Mouse (Mus musculus) embryo, embryonic 11.5 days (tissue): ENCODE measurements around the gene Aox1.

Experiments
- DNase-seq: peaks from one replicate; pipeline ENCODE4 v3.0.0-alpha.2; 2012; ENCODE audit warnings: low read depth, low spot score

Gene Aox1

GRCm38 (mm10) chr1:58065151-58065550 lies 35.4 kb downstream of the Aox1 start:
- DNase-seq, result no peak

GRCm38 (mm10) chr1:58065606-58066005 lies 35.9 kb downstream of the Aox1 start:
- no peak for DNase-seq

- DNase-seq, result no peak
Observed at GRCm38 (mm10) chr1:58069181-58069580, 39.5 kb downstream of the Aox1 start.

- DNase-seq, result no peak
Observed at GRCm38 (mm10) chr1:58070091-58070490, 40.4 kb downstream of the Aox1 start.

GRCm38 (mm10) chr1:58071006-58071405 lies 41.3 kb downstream of the Aox1 start:
- DNase-seq, result no peak

DNA sequence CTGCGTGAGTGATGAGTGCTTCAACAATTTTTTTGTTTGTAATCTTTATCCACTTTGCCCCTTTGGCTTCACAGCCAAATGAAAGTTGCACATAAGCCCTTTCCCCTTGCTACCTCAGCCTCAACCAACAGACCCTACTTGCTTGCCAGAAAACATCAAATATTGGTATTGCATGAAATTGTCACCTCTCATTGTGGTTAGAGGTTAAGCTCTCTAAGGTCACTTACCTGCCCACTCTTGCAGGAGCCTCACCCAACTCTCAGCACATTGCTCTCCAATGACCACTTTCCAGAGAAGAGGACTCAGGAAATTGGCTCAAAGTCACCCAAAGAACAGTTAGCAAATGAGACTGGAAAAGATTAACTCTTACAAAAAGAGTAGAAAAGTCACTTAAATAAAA lies 41.8 kb downstream of the Aox1 start:
- no peak for DNase-seq

DNA sequence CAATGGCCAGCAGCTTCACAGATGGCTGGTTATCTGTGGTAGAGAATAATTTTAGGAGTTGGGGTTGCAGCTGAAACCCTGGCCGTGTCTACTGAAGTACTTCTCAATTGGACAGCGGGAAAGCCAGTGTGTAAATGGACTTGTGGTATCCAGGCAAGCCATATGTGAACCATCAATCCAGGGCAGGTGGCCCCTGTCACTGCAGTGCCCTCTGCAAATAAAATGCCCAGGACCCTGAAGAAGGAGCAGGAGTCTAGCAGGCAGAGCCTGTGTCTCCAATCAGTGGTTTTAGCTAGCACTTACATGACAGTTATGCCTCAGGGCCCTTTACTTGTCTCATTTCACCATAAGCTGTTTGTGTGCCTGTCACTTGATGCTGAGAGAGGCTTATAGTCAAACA lies 42.7 kb downstream of the Aox1 start:
- no peak for DNase-seq

DNA sequence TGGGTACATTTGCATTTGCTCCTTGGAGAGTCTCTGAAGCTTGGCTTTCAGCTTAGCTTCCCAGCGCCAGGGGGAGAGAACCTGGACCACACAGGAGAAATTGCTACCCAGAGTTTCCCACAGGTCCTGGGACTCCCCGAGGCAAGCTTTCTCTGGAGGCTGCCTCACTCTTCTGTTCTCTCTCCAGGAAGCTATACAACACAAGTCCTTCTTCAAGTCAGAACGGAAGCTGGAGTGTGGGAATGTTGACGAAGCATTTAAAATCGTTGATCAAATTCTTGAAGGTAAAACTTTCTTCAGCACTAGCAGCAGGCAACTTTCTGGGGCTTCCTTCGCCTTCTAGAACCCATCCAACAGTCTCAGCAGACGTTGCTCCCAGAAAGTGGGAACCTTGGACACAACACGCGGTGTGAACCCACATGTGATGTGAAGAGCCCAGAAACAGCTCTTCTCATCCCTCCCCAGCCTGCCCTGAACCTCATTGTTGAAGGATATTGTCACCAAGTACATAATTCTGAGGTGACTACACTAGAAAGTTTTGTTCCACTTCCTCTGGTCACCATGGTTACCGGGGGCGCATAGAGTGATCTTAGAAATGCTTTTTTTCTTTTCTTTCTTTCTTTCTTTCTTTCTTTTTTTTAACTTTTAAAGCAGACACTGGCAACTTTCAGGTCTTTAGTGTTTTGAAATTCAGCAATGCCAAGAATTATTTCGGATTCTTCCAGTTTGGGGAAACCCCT lies 43.4 kb downstream of the Aox1 start:
- DNase-seq, result no peak

DNA sequence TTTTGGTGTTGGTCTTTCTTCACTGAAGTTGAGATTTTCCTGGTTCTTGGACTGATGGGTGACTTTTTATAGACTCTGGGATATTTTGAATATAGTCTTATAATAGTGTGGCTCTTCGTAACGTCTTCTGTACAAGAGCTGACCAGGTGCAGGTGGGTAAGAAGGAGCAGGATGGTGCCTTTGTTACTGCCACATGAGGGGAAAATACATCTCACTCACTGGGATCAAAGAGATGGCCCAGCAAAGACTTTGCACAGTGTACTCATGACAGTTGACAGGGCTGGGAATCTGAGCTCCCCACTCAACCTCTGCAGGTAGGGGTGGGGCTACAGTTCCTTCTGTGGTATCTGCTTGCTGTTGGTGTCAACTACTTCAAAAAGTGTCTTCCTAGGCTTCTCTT lies 44.5 kb downstream of the Aox1 start:
- no peak for DNase-seq

DNA sequence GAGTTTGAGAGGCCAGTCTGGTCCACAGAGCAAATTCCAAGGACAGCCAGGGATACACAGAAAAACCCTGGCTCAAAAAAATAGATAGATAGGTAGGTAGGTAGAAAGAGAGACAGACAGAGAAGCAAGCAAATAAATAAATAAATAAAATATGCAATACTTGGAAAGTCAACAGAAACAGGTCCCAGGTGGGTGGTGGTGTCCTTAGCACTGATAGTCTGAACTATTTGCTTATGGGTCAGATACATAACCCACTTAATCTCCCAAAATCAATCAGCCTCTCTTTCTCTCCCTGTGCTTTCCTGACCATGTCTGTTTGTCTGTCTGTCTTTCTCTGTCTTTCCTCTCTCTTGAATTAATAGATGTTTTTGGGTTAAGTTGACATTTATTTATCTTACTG lies 48.2 kb downstream of the Aox1 start:
- DNase-seq, result no peak

DNA sequence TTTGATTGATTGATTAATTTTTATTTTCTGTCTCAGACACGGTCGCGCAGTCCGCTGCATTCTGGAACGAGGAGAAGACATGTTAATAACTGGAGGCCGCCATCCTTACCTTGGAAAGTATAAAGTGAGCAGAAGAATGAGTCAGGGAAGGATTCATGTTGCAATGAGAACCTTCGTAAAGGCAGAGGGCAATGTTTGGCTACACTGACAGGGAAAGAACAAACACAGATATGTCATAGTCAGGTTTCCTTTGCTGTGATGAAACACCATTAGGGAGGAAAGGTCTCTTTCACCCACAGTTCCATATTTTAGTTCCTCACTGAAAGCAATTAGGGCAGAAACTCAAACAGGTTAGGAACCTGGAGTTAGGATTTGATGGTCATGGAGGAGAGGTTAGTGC lies 48.7 kb downstream of the Aox1 start:
- no peak for DNase-seq

DNA sequence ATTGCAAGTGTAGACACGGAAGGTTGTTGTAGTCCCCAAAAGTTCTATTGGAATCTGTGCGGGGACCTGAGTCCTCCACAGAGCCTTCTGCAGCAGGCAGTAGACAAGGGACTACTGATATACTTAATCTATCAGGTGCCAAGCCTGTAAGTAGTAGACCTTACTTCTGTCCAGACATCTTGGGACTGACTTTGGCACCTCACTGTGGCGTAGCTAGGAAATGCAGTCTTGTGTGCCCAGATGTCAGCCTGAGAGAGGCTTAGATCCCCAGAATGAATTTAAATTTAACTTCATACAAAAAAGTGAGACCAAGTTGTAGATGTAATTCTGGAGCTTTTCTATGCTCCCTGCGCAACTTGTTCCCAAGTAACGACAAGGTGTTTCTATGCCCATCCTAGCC lies 50.0 kb downstream of the Aox1 start:
- no peak for DNase-seq

DNA sequence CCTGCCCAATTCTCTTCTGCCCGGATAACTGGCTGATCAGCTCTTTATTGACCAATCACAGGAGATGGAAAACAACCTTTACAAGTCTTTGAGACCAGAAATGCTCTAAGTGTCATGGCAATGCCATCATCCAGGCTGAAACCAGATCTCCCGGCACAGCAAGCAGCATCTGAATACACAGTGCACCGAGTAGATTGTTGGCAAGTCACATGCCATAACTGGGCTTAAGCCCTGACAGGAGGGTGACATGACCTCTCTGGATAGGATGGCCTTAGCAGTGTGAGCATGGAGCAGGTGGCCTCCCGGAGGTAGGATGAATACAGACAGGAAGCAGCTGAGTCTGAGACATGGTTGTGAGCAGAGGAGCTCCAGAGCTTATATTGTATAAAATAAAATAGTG lies 50.7 kb downstream of the Aox1 start:
- no peak for DNase-seq

DNA sequence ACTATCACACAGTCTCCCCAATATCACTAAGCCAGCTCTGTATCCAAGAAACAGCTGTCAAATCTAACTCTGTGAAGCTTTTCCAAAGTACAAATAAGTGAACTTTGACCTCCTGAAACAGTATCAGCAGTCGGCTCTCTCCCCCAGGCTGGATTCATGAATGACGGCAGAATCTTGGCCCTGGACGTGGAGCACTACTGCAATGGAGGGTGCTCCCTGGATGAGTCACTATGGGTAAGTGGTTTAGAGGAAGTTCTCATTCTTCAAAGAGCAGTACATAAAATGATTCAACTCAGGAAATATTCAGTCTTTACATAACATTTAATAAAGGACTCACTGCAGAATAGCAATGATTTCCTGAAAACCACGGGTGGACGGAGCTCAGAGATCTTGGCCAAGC lies 51.6 kb downstream of the Aox1 start:
- DNase-seq, result no peak

GRCm38 (mm10) chr1:58089316-58089715 lies 59.6 kb downstream of the Aox1 start:
- no peak for DNase-seq

- DNase-seq, result no peak
Observed at GRCm38 (mm10) chr1:58090191-58090590, 60.5 kb downstream of the Aox1 start.

GRCm38 (mm10) chr1:58091213-58091612 lies 61.5 kb downstream of the Aox1 start:
- no peak for DNase-seq

- DNase-seq, result no peak
Observed at GRCm38 (mm10) chr1:58091992-58092560, 62.3 kb downstream of the Aox1 start.

DNA sequence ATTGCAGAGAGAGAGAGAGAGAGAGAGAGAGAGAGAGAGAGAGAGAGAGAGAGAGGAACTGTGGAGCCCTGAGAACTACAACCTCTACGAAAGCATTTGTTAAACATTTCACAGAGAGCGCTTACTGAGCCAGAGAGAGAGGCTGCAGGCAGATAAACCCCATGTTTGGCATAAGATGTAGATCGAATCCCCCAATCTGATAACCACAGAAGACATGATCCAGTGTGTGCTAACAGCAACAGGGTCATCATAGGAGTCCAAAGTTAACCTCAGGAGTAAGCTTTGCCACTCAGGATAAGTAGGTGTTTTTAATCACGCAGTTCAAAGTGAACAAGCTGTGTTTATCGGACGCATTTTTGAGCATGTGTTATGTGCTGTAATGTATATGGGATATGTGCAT lies 67.6 kb downstream of the Aox1 start:
- DNase-seq, result no peak

GRCm38 (mm10) chr1:58099119-58099518 lies 69.4 kb downstream of the Aox1 start:
- no peak for DNase-seq

GRCm38 (mm10) chr1:58101531-58102146 lies 71.9 kb downstream of the Aox1 start:
- DNase-seq, result no peak

GRCm38 (mm10) chr1:58102494-58102893 lies 72.8 kb downstream of the Aox1 start:
- no peak for DNase-seq

GRCm38 (mm10) chr1:58105685-58106084 lies 76.0 kb downstream of the Aox1 start:
- no peak for DNase-seq
